Mouse (Mus musculus) G1E (cell line): Measurements from ENCODE around the gene Map1s.

Experiments used
- CTCF ChIP-seq: IDR thresholded peaks from 2 replicates; pipeline ENCODE4 v1.5.1; 2012; ENCODE audit warnings: low read depth, low read length, inconsistent platforms, mixed read lengths
- GATA2 ChIP-seq: IDR thresholded peaks from 2 replicates; pipeline ENCODE4 v1.6.1; 2012; ENCODE audit warnings: low read depth, low read length, inconsistent platforms, borderline replicate concordance

DNA sequence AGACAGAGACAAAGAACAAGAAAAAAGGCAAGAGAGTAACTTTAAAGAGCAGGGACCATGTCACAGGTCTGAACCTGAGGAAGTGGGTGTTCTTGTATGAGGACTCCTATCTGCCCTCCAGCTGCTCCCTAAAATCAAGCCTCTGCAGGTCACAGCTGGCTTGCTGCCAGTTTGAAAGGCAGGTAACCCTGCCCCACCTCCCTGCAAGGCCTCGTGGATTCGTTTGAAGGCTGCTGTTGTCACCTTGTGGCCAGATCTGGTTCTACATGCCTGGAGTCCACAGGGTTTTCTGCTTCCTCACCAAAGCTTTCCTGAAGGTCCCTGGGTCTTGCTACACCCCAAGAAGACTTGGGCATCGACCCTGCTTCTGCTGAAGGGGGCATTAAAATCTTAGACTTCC is 58.4 kb downstream of the Map1s start:
- peak; percentile 21; the same call in 1 of the 2 replicates for TF ChIP-seq CTCF
- TF ChIP-seq GATA2 = no peak
